Mouse (Mus musculus) heart, embryonic 14.5 days (tissue): ENCODE results near the gene Apba2. TPM values are rescaled to one million over a fixed set of nuclear protein-coding genes. Genes with fewer than 3 reads are reported as not detected.

Experiments
- ATAC-seq: fragments of 200-750 bp; cut with Nextera tagmentation; 2 replicates; pipeline ENCODE4 v1.8.0; 2017; ENCODE audit warnings: low read depth, moderate TSS enrichment; ENCODE audit not compliant: insufficient number of reproducible peaks, insufficient read depth, low FRiP score
- H3K27ac ChIP-seq, 2 experiments: fragments of 200-500 bp in 1 of 2; fragments of 300-500 bp in 1 of 2; sonication (generic) in 1 of 2; replicated peaks in 1 of 2; 2 replicates each; pipeline ENCODE4 v1.5.1; 2012 to 2014; ENCODE audit warnings: low read depth in 2 of 2, low read length in 2 of 2, control low read depth in 1 of 2, mild to moderate bottlenecking in 1 of 2, mixed read lengths in 1 of 2; ENCODE audit not compliant: control insufficient read depth in 1 of 2, insufficient read depth in 1 of 2
- H3K27me3 ChIP-seq: fragments of 300-500 bp; sonication (generic); 2 replicates; pipeline ENCODE4 v1.6.1; 2014; ENCODE audit warnings: mild to moderate bottlenecking, low read length, control low read depth; ENCODE audit not compliant: control insufficient read depth, insufficient read depth
- H3K36me3 ChIP-seq: fragments of 300-500 bp; sonication (generic); 2 replicates; pipeline ENCODE4 v1.6.1; 2014; ENCODE audit warnings: mild to moderate bottlenecking, control low read depth, low read length, mixed read lengths; ENCODE audit not compliant: control insufficient read depth, insufficient read depth
- H3K4me1 ChIP-seq, 2 experiments: fragments of 200-500 bp in 1 of 2; fragments of 300-500 bp in 1 of 2; sonication (generic) in 1 of 2; 2 replicates each; pipeline ENCODE4 v1.6.1; 2012 to 2014; ENCODE audit warnings: low read length in 2 of 2, control low read depth in 1 of 2, mixed read lengths in 1 of 2; ENCODE audit not compliant: control insufficient read depth in 2 of 2, insufficient read depth in 2 of 2
- H3K4me2 ChIP-seq: fragments of 300-500 bp; sonication (generic); 2 replicates; pipeline ENCODE4 v1.6.1; 2014; ENCODE audit warnings: mild to moderate bottlenecking, low read length
- H3K4me3 ChIP-seq, 2 experiments: fragments of 200-500 bp in 1 of 2; fragments of 300-500 bp in 1 of 2; sonication (generic) in 1 of 2; 2 replicates each; pipeline ENCODE4 v1.5.1; 2012 to 2014; ENCODE audit warnings: low read length in 2 of 2, mild to moderate bottlenecking in 2 of 2, control low read depth in 1 of 2, low read depth in 1 of 2, moderate library complexity in 1 of 2; ENCODE audit not compliant: control insufficient read depth in 1 of 2, insufficient read depth in 1 of 2
- H3K9ac ChIP-seq: fragments of 300-500 bp; sonication (generic); 2 replicates; pipeline ENCODE4 v1.6.1; 2014; ENCODE audit warnings: mild to moderate bottlenecking, low read length
- H3K9me3 ChIP-seq: fragments of 300-500 bp; sonication (generic); 2 replicates; pipeline ENCODE4 v1.6.1; 2016; ENCODE audit warnings: low read length, control low read depth; ENCODE audit not compliant: control insufficient read depth
- WGBS: fragments of 180-500 bp; shearing (Covaris S2); extraction: QIAGEN DNeasy Blood & Tissue Kit; methylation state at CpG from one replicate; pipeline ENCODE4 v1.1.7; 2014; 5-methylcytosine and 5-hydroxymethylcytosine counted together
- polyA plus RNA-seq: library from polyadenylated mRNA; unstranded; fragments of >200 nt; fragmentation: Nextera tagmentation; extraction: Ambion mirVana; gene quantifications from 2 replicates; pipeline ENCODE4 v1.2.1, GENCODE M21; 2014

Gene Apba2
- polyA plus RNA-seq, 1 experiment from 2014 or later: 0.85 TPM

- Histone ChIP-seq H3K9ac (no peak overlapping the region), H3K36me3 (no peaks in the 10 kb centered on the region), H3K9me3 (no peaks in the 10 kb centered on the region), H3K4me3 (no peak overlapping the region), H3K4me2 (no peak overlapping the region), H3K4me1 (no peaks in the 10 kb centered on the region), H3K27ac (no peak overlapping the region), H3K27me3 (no peaks in the 10 kb centered on the region)
- 77% methylated on average over 6 of the region's 6 CpGs for whole genome bisulfite sequencing
- no peak for ATAC-seq
Observed at GRCm38 (mm10) chr7:64578176-64578575, 76.7 kb downstream of the Apba2 start.

- no peaks in the 10 kb centered on the region for H3K27me3 ChIP-seq
- no peak overlapping the region for H3K4me2 ChIP-seq
- H3K4me3 ChIP-seq: no peak overlapping the region
- 78% methylated on average over 4 of the region's 4 CpGs for WGBS
- H3K9ac ChIP-seq: no peak overlapping the region
- H3K4me1 ChIP-seq: no peaks in the 10 kb centered on the region
- H3K9me3 ChIP-seq: no peaks in the 10 kb centered on the region
- H3K27ac ChIP-seq: no peak overlapping the region
- no peaks in the 10 kb centered on the region for H3K36me3 ChIP-seq
- no peak for ATAC-seq
Observed at GRCm38 (mm10) chr7:64579887-64580286, 78.4 kb downstream of the Apba2 start.

- 69% methylated on average over 4 of the region's 4 CpGs for WGBS
- ATAC-seq: no peak
Observed at GRCm38 (mm10) chr7:64580293-64580692, 78.8 kb downstream of the Apba2 start.

DNA sequence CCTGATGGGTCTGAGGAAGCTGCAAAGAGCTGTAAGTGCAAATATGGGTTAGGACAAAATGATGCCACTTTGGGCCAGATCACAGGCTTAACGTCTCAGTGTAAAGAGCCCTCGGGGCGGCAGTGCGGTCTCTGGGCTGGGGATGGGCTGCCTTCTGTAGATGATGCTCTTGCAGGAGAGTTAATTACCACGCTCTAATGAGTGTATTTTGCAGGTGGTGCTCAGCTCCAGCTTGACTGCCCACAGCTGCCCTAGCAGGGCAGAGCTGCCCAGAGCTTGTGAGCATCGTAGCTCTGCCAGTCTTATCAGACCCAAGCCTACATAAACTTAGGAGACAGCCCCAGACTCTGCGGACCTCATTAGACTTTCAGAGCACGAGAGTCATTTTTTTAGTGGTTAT is 80.9 kb downstream of the Apba2 start:
- no peak for ATAC-seq

More at GRCm38 (mm10) chr7:64580293-64580692, 78.8 kb downstream of the Apba2 start:
- H3K4me1 ChIP-seq: no peaks in the 10 kb centered on the region
- no peaks in the 10 kb centered on the region for H3K9me3 ChIP-seq
- no peak overlapping the region for H3K27ac ChIP-seq
- H3K9ac ChIP-seq: no peak overlapping the region
- no peak overlapping the region for H3K4me3 ChIP-seq
- H3K27me3 ChIP-seq: no peaks in the 10 kb centered on the region
- no peak overlapping the region for H3K4me2 ChIP-seq
- H3K36me3 ChIP-seq: no peaks in the 10 kb centered on the region

DNA sequence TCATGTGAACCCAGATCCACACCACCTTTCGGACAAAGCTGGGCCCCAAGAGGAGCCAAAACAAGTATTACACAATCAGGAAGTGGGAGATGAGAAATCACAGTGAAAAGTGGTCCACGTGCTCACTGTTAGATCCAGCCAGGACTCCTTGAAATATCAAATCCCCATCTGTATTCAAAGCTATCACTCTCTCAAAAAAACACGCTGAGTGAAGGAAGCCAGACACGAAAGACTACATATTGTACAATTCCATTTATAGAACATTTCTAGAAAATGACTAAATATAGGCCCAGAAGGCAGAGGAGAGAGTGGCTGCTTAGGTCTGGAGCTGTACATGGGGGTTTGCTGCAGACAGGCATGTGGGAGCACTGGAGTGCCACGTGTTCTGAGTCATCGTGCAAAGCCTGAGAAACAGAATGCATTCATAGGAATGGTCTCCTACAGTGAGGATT is 82.2 kb downstream of the Apba2 start:
- no peak overlapping the region for H3K9ac ChIP-seq
- no peaks in the 10 kb centered on the region for H3K9me3 ChIP-seq
- no peak for ATAC-seq

More for the DNA sequence above, 80.9 kb downstream of the Apba2 start:
- Histone ChIP-seq H3K27me3 (no peaks in the 10 kb centered on the region), H3K4me3 (no peak overlapping the region), H3K4me2 (no peak overlapping the region), H3K36me3 (no peaks in the 10 kb centered on the region), H3K27ac (no peak overlapping the region), H3K9me3 (no peaks in the 10 kb centered on the region), H3K4me1 (no peaks in the 10 kb centered on the region), H3K9ac (no peak overlapping the region)
- 73% methylated on average over 8 of the region's 8 CpGs for WGBS

GRCm38 (mm10) chr7:64586133-64586532 is 84.6 kb downstream of the Apba2 start:
- ATAC-seq: no peak
- WGBS: 75% methylated on average over 4 of the region's 4 CpGs
- H3K4me1 ChIP-seq: no peaks in the 10 kb centered on the region
- no peak overlapping the region for H3K4me2 ChIP-seq
- peaks cover 3% of the 10 kb centered on the region; the same call in 1 of the 2 replicates for H3K9me3 ChIP-seq
- no peaks in the 10 kb centered on the region for H3K36me3 ChIP-seq
- H3K9ac ChIP-seq: no peak overlapping the region
- H3K4me3 ChIP-seq: no peak overlapping the region
- H3K27me3 ChIP-seq: no peaks in the 10 kb centered on the region
- no peak overlapping the region for H3K27ac ChIP-seq

More for the DNA sequence above, 82.2 kb downstream of the Apba2 start:
- no peaks in the 10 kb centered on the region for H3K36me3 ChIP-seq
- H3K4me1 ChIP-seq: no peaks in the 10 kb centered on the region
- no peak overlapping the region for H3K4me3 ChIP-seq
- no peaks in the 10 kb centered on the region for H3K27me3 ChIP-seq
- no peak overlapping the region for H3K27ac ChIP-seq
- 66% methylated on average over 6 of the region's 6 CpGs for WGBS
- H3K4me2 ChIP-seq: no peak overlapping the region

GRCm38 (mm10) chr7:64586571-64586970 is 85.1 kb downstream of the Apba2 start:
- ATAC-seq: no peak
- H3K36me3 ChIP-seq: no peaks in the 10 kb centered on the region
- H3K4me3 ChIP-seq: no peak overlapping the region
- WGBS: 84% methylated on average over 3 of the region's 3 CpGs
- H3K27me3 ChIP-seq: no peaks in the 10 kb centered on the region
- no peaks in the 10 kb centered on the region for H3K4me1 ChIP-seq
- no peak overlapping the region for H3K27ac ChIP-seq
- H3K9ac ChIP-seq: no peak overlapping the region
- H3K9me3 ChIP-seq: peaks cover 6% of the 10 kb centered on the region; the same call in 1 of the 2 replicates
- H3K4me2 ChIP-seq: no peak overlapping the region
